Mouse (Mus musculus): ENCODE measurements around the gene Gar1. TPM values are rescaled to one million over a fixed set of nuclear protein-coding genes. Genes with fewer than 3 reads are reported as not detected.

Gar1 gene
- polyA plus RNA-seq, 1 experiment from 2014 or later, result 72.5 TPM

- no peaks in the 10 kb centered on the region for H3K36me3 ChIP-seq
- no peaks in the 10 kb centered on the region for H3K9me3 ChIP-seq
- 75% methylated on average over 6 of the region's 6 CpGs for WGBS
- no peaks in the 10 kb centered on the region for H3K4me1 ChIP-seq
- peak within 1 kb of the TSS; percentile 8; the same call in 1 of the 2 replicates for H3K9ac ChIP-seq
- ATAC-seq (ENCODE audit: low FRiP score, low read depth), result no peak
- H3K27me3 ChIP-seq, result no peaks in the 10 kb centered on the region
- peak within 1 kb of the TSS; percentile 34 for H3K4me2 ChIP-seq (replicated peaks)
- H3K27ac ChIP-seq, result no peak within 1 kb of the TSS
- H3K4me3 ChIP-seq, result no peak within 1 kb of the TSS
These were observed 4.3 kb upstream of the Gar1 start, which contains the start of gene Cfi for GRCm38 (mm10) chr3:129835388-129835934. TSS of gene Cfi (plus strand) at chr3:129835884.

GRCm38 (mm10) chr3:129830626-129831025, 570 bp downstream of the Gar1 start:
- H3K4me2 ChIP-seq (replicated peaks), result peak overlapping the region; percentile 73
- ATAC-seq (ENCODE audit: low FRiP score, low read depth), result no peak
- peak overlapping the region; percentile 86 for H3K9ac ChIP-seq
- no peaks in the 10 kb centered on the region for H3K27me3 ChIP-seq
- peak overlapping the region; percentile 79 for H3K27ac ChIP-seq
- H3K4me3 ChIP-seq, result peak overlapping the region; percentile 93
- no peaks in the 10 kb centered on the region for H3K9me3 ChIP-seq
- H3K36me3 ChIP-seq, result peaks cover 28% of the 10 kb centered on the region
- peaks cover 11% of the 10 kb centered on the region for H3K4me1 ChIP-seq
- under 1% methylated on average over 42 of the region's 45 CpGs for WGBS

- Histone ChIP-seq H3K9me3 (no peaks in the 10 kb centered on the region), H3K36me3 (peaks cover 48% of the 10 kb centered on the region), H3K4me2 (replicated peaks) (no peak overlapping the region), H3K9ac (no peak overlapping the region), H3K27me3 (no peaks in the 10 kb centered on the region), H3K4me1 (peaks cover 11% of the 10 kb centered on the region), H3K27ac (no peak overlapping the region), H3K4me3 (no peak overlapping the region)
- no peak for ATAC-seq (ENCODE audit: low FRiP score, low read depth)
- 92% methylated on average over 5 of the region's 5 CpGs for WGBS
These were observed 3.5 kb downstream of the Gar1 start for GRCm38 (mm10) chr3:129827691-129828090.

GRCm38 (mm10) chr3:129826691-129827090, 4.5 kb downstream of the Gar1 start:
- Histone ChIP-seq H3K4me2 (replicated peaks) (no peak overlapping the region), H3K4me3 (no peak overlapping the region), H3K9me3 (no peaks in the 10 kb centered on the region), H3K36me3 (peaks cover 48% of the 10 kb centered on the region), H3K9ac (no peak overlapping the region), H3K27ac (no peak overlapping the region), H3K4me1 (peaks cover 11% of the 10 kb centered on the region), H3K27me3 (no peaks in the 10 kb centered on the region)
- ATAC-seq (ENCODE audit: low FRiP score, low read depth), result no peak
- 91% methylated on average over 10 of the region's 10 CpGs for WGBS

GRCm38 (mm10) chr3:129824891-129825290, 6.3 kb downstream of the Gar1 start:
- Histone ChIP-seq H3K27ac (no peak overlapping the region), H3K9me3 (no peaks in the 10 kb centered on the region)

GRCm38 (mm10) chr3:129824146-129824545, 7.0 kb downstream of the Gar1 start:
- Histone ChIP-seq H3K4me2 (replicated peaks) (no peak overlapping the region), H3K36me3 (peaks cover 46% of the 10 kb centered on the region)
- no peak for ATAC-seq (ENCODE audit: low FRiP score, low read depth)

More at GRCm38 (mm10) chr3:129824891-129825290, 6.3 kb downstream of the Gar1 start:
- H3K4me3 ChIP-seq, result no peak overlapping the region
- no peak overlapping the region for H3K4me2 ChIP-seq (replicated peaks)
- 91% methylated on average over 10 of the region's 10 CpGs for WGBS
- H3K27me3 ChIP-seq, result no peaks in the 10 kb centered on the region
- ATAC-seq (ENCODE audit: low FRiP score, low read depth), result no peak
- H3K9ac ChIP-seq, result no peak overlapping the region
- H3K4me1 ChIP-seq, result peaks cover 7% of the 10 kb centered on the region
- H3K36me3 ChIP-seq, result peaks cover 48% of the 10 kb centered on the region

GRCm38 (mm10) chr3:129823293-129823692, 7.9 kb downstream of the Gar1 start:
- 61% methylated on average over 5 of the region's 5 CpGs for WGBS
- Histone ChIP-seq H3K36me3 (peaks cover 42% of the 10 kb centered on the region), H3K4me3 (no peak overlapping the region), H3K9me3 (no peaks in the 10 kb centered on the region), H3K27ac (no peak overlapping the region), H3K9ac (no peak overlapping the region), H3K4me1 (no peaks in the 10 kb centered on the region), H3K27me3 (no peaks in the 10 kb centered on the region), H3K4me2 (replicated peaks) (no peak overlapping the region)
- ATAC-seq (ENCODE audit: low FRiP score, low read depth), result no peak

More at GRCm38 (mm10) chr3:129824146-129824545, 7.0 kb downstream of the Gar1 start:
- H3K4me1 ChIP-seq, result no peaks in the 10 kb centered on the region
- 96% methylated on average over 4 of the region's 4 CpGs for WGBS
- H3K27ac ChIP-seq, result no peak overlapping the region
- H3K9me3 ChIP-seq, result no peaks in the 10 kb centered on the region
- no peak overlapping the region for H3K9ac ChIP-seq
- no peaks in the 10 kb centered on the region for H3K27me3 ChIP-seq
- no peak overlapping the region for H3K4me3 ChIP-seq

- H3K4me1 ChIP-seq, result no peaks in the 10 kb centered on the region
- no peaks in the 10 kb centered on the region for H3K9me3 ChIP-seq
- no peak within 1 kb of the TSS for H3K27ac ChIP-seq
- H3K4me3 ChIP-seq, result no peak within 1 kb of the TSS
- WGBS, result 92% methylated on average over 11 of the region's 11 CpGs
- no peak within 1 kb of the TSS for H3K9ac ChIP-seq
- H3K27me3 ChIP-seq, result no peaks in the 10 kb centered on the region
- H3K4me2 ChIP-seq (replicated peaks), result no peak within 1 kb of the TSS
- ATAC-seq (ENCODE audit: low FRiP score, low read depth), result no peak
- peaks cover 35% of the 10 kb centered on the region for H3K36me3 ChIP-seq
These were observed 8.9 kb downstream of the Gar1 start, which contains the start of gene Rrh for GRCm38 (mm10) chr3:129822206-129822775. TSS of gene Rrh (minus strand) at chr3:129822587.

- H3K36me3 ChIP-seq, result peaks cover 32% of the 10 kb centered on the region
- H3K27ac ChIP-seq, result no peak overlapping the region
- no peak overlapping the region for H3K9ac ChIP-seq
- no peak overlapping the region for H3K4me2 ChIP-seq (replicated peaks)
- WGBS, result 82% methylated on average over 8 of the region's 8 CpGs
- H3K9me3 ChIP-seq, result no peaks in the 10 kb centered on the region
- ATAC-seq (ENCODE audit: low FRiP score, low read depth), result no peak
- no peaks in the 10 kb centered on the region for H3K27me3 ChIP-seq
- H3K4me3 ChIP-seq, result no peak overlapping the region
- no peaks in the 10 kb centered on the region for H3K4me1 ChIP-seq
These were observed 9.5 kb downstream of the Gar1 start for GRCm38 (mm10) chr3:129821736-129822135.

- Histone ChIP-seq H3K4me1 (no peaks in the 10 kb centered on the region), H3K36me3 (peaks cover 23% of the 10 kb centered on the region), H3K9me3 (no peaks in the 10 kb centered on the region), H3K4me2 (replicated peaks) (no peak overlapping the region), H3K27ac (no peak overlapping the region), H3K9ac (no peak overlapping the region), H3K27me3 (no peaks in the 10 kb centered on the region), H3K4me3 (no peak overlapping the region)
- 66% methylated on average over 9 of the region's 9 CpGs for WGBS
- no peak for ATAC-seq (ENCODE audit: low FRiP score, low read depth)
These were observed 10.3 kb downstream of the Gar1 start for GRCm38 (mm10) chr3:129820847-129821246.

- no peak for ATAC-seq (ENCODE audit: low FRiP score, low read depth)
- no peaks in the 10 kb centered on the region for H3K36me3 ChIP-seq
- no peak within 1 kb of the TSS for H3K9ac ChIP-seq
- H3K4me1 ChIP-seq, result no peaks in the 10 kb centered on the region
- 77% methylated on average over 10 of the region's 10 CpGs for WGBS
- H3K27ac ChIP-seq, result no peak within 1 kb of the TSS
- no peaks in the 10 kb centered on the region for H3K9me3 ChIP-seq
- H3K27me3 ChIP-seq, result no peaks in the 10 kb centered on the region
- no peak within 1 kb of the TSS for H3K4me2 ChIP-seq (replicated peaks)
- H3K4me3 ChIP-seq, result no peak within 1 kb of the TSS
These were observed 27.4 kb downstream of the Gar1 start, which contains the start of gene Lrit3 for GRCm38 (mm10) chr3:129803765-129804164. TSS of gene Lrit3 (minus strand) at chr3:129804030.

GRCm38 (mm10) chr3:129799011-129799410, 32.2 kb downstream of the Gar1 start:
- WGBS, result 66% methylated on average over 2 of the region's 2 CpGs
- no peak overlapping the region for H3K4me3 ChIP-seq
- no peak overlapping the region for H3K9ac ChIP-seq

GRCm38 (mm10) chr3:129798551-129798950, 32.6 kb downstream of the Gar1 start:
- no peaks in the 10 kb centered on the region for H3K9me3 ChIP-seq
- no peak for ATAC-seq (ENCODE audit: low FRiP score, low read depth)
- no peak overlapping the region for H3K4me2 ChIP-seq (replicated peaks)
- H3K36me3 ChIP-seq, result no peaks in the 10 kb centered on the region
- H3K27me3 ChIP-seq, result no peaks in the 10 kb centered on the region
- H3K4me1 ChIP-seq, result no peaks in the 10 kb centered on the region
- H3K4me3 ChIP-seq, result no peak overlapping the region
- WGBS, result 69% methylated on average over 11 of the region's 11 CpGs
- no peak overlapping the region for H3K27ac ChIP-seq
- H3K9ac ChIP-seq, result no peak overlapping the region

More at GRCm38 (mm10) chr3:129799011-129799410, 32.2 kb downstream of the Gar1 start:
- H3K27ac ChIP-seq, result no peak overlapping the region
- H3K4me2 ChIP-seq (replicated peaks), result no peak overlapping the region
- H3K9me3 ChIP-seq, result no peaks in the 10 kb centered on the region
- H3K4me1 ChIP-seq, result no peaks in the 10 kb centered on the region
- no peaks in the 10 kb centered on the region for H3K36me3 ChIP-seq
- no peak for ATAC-seq (ENCODE audit: low FRiP score, low read depth)
- H3K27me3 ChIP-seq, result no peaks in the 10 kb centered on the region

Measured in limb, embryonic 13.5 days (tissue).